Mouse (Mus musculus) G1E (cell line): Measurements from ENCODE around the gene Prr14l.

Source experiments
- CTCF ChIP-seq: IDR thresholded peaks from 2 replicates; pipeline ENCODE4 v1.5.1; 2012; ENCODE audit warnings: low read depth, low read length, inconsistent platforms, mixed read lengths
- POLR2AphosphoS5 ChIP-seq: IDR thresholded peaks from 2 replicates; pipeline ENCODE4 v1.6.1; 2012; ENCODE audit warnings: low read depth, low read length, inconsistent platforms; ENCODE audit not compliant: insufficient replicate concordance

DNA sequence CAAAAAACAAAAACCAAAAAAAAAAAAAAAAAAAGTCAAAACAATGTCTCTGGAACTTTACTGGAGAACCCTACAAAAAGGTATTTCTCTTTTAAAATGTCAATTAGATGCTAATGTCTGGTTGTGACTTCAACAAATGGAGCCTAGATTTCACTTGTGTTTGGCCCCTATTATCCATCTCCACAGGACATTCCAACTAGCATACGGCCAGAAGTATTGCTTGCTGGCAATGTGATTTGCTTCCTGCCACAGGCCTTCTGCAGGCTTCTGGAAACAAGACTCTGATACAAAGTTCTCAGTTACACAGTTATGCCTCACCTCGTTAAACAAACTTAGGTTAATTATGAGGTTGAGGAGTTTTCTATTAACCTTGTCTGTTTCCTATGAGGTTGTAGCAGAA is 81.7 kb downstream of the Prr14l start:
- TF ChIP-seq POLR2AphosphoS5 (no peak), CTCF (no peak)
